Mouse (Mus musculus): ENCODE measurements around the gene Dhrs7c. TPM values are rescaled to one million over a fixed set of nuclear protein-coding genes. Genes with fewer than 3 reads are reported as not detected.

The Dhrs7c gene
- 0.33 TPM in 1 of 2 replicates, not detected in the other for polyA plus RNA-seq (2012; rRNA removed)

GRCm38 (mm10) chr11:67797931-67798330, at the start of gene Dhrs7c:
Gene Dhrs7c (plus strand): TSS chr11:67798187.

GRCm38 (mm10) chr11:67771053-67771452, 26.9 kb upstream of the Dhrs7c start, which contains the start of gene Glp2r:
Gene Glp2r (minus strand): TSS chr11:67771153.

GRCm38 (mm10) chr11:67774379-67774778, 23.6 kb upstream of the Dhrs7c start, which contains the start of gene Gsg1l2:
Gene Gsg1l2 (plus strand): TSS chr11:67774608.

Other genes with a start within 250 kb of the Dhrs7c start
- gene Rcvrn, start 102.9 kb upstream of the Dhrs7c start, polyA plus RNA-seq (2012; rRNA removed), result 0.02 TPM in 1 of 2 replicates, not detected in the other
- 0.17 and 0.21 TPM in 2 replicates for gene Glp2r, start 27.0 kb upstream of the Dhrs7c start, polyA plus RNA-seq (2012; rRNA removed)
- gene Gsg1l2, start 23.6 kb upstream of the Dhrs7c start, polyA plus RNA-seq (2012; rRNA removed), result not detected in 2 replicates
- 0.02 and 0.05 TPM in 2 replicates for gene Usp43, start 124.0 kb downstream of the Dhrs7c start, polyA plus RNA-seq (2012; rRNA removed)
- gene Cfap52, start 167.5 kb downstream of the Dhrs7c start, polyA plus RNA-seq (2012; rRNA removed), result 0.02 TPM in 1 of 2 replicates, not detected in the other
- 9.1 and 9.9 TPM in 2 replicates for gene Stx8, start 168.0 kb downstream of the Dhrs7c start, polyA plus RNA-seq (2012; rRNA removed)

All from liver, embryonic 14 days (tissue).